Mouse (Mus musculus): ENCODE results near the gene Ccdc50. TPM values are rescaled to one million over a fixed set of nuclear protein-coding genes. Genes with fewer than 3 reads are reported as not detected.

Ccdc50 gene
- polyA plus RNA-seq, 1 experiment, result 126 TPM

- Histone ChIP-seq H3K4me1 (ENCODE audit: control insufficient read depth, insufficient read depth, low read length) (peaks cover 25% of the 10 kb centered on the region), H3K4me3 (ENCODE audit: insufficient read depth, low read length) (no peak overlapping the region), H3K27ac (ENCODE audit: insufficient read depth, low read depth, low read length) (peak overlapping the region; percentile 91)
- TF ChIP-seq POLR2A (IDR thresholded peaks at IDR 0.05; ENCODE audit: borderline replicate concordance, low read depth, low read length) (no peak), CTCF (IDR thresholded peaks at IDR 0.05; ENCODE audit: low read depth, low read length) (no peak)
Observed at GRCm38 (mm10) chr16:27375318-27375717, 13.4 kb upstream of the Ccdc50 start.

GRCm38 (mm10) chr16:27376556-27376955, 12.1 kb upstream of the Ccdc50 start:
- H3K4me3 ChIP-seq (ENCODE audit: insufficient read depth, low read length), result no peak overlapping the region
- H3K27ac ChIP-seq (ENCODE audit: insufficient read depth, low read depth, low read length), result no peak overlapping the region
- TF ChIP-seq POLR2A (IDR thresholded peaks at IDR 0.05; ENCODE audit: borderline replicate concordance, low read depth, low read length) (no peak), CTCF (IDR thresholded peaks at IDR 0.05; ENCODE audit: low read depth, low read length) (no peak)
- peaks cover 25% of the 10 kb centered on the region for H3K4me1 ChIP-seq (ENCODE audit: control insufficient read depth, insufficient read depth, low read length)

- TF ChIP-seq POLR2A (IDR thresholded peaks at IDR 0.05; ENCODE audit: borderline replicate concordance, low read depth, low read length) (no peak), CTCF (IDR thresholded peaks at IDR 0.05; ENCODE audit: low read depth, low read length) (no peak)
- no peak overlapping the region for H3K27ac ChIP-seq (ENCODE audit: insufficient read depth, low read depth, low read length)
- H3K4me3 ChIP-seq (ENCODE audit: insufficient read depth, low read length), result no peak overlapping the region
- H3K4me1 ChIP-seq (ENCODE audit: control insufficient read depth, insufficient read depth, low read length), result peaks cover 15% of the 10 kb centered on the region
Observed at GRCm38 (mm10) chr16:27382217-27382616, 6.5 kb upstream of the Ccdc50 start.

GRCm38 (mm10) chr16:27384893-27385603, 3.6 kb upstream of the Ccdc50 start:
- Histone ChIP-seq H3K4me1 (ENCODE audit: control insufficient read depth, insufficient read depth, low read length) (peaks cover 19% of the 10 kb centered on the region), H3K4me3 (ENCODE audit: insufficient read depth, low read length) (no peak overlapping the region), H3K27ac (ENCODE audit: insufficient read depth, low read depth, low read length) (peak overlapping the region; percentile 51)
- TF ChIP-seq POLR2A (IDR thresholded peaks at IDR 0.05; ENCODE audit: borderline replicate concordance, low read depth, low read length) (no peak), CTCF (IDR thresholded peaks at IDR 0.05; ENCODE audit: low read depth, low read length) (no peak)

GRCm38 (mm10) chr16:27385649-27386048, 3.0 kb upstream of the Ccdc50 start:
- H3K4me3 ChIP-seq (ENCODE audit: insufficient read depth, low read length), result no peak overlapping the region
- peaks cover 23% of the 10 kb centered on the region for H3K4me1 ChIP-seq (ENCODE audit: control insufficient read depth, insufficient read depth, low read length)
- TF ChIP-seq POLR2A (IDR thresholded peaks at IDR 0.05; ENCODE audit: borderline replicate concordance, low read depth, low read length) (no peak), CTCF (IDR thresholded peaks at IDR 0.05; ENCODE audit: low read depth, low read length) (no peak)
- H3K27ac ChIP-seq (ENCODE audit: insufficient read depth, low read depth, low read length), result peak overlapping the region; percentile 51

GRCm38 (mm10) chr16:27386850-27387407, 1.7 kb upstream of the Ccdc50 start:
- Histone ChIP-seq H3K4me1 (ENCODE audit: control insufficient read depth, insufficient read depth, low read length) (peaks cover 34% of the 10 kb centered on the region), H3K4me3 (ENCODE audit: insufficient read depth, low read length) (no peak overlapping the region), H3K27ac (ENCODE audit: insufficient read depth, low read depth, low read length) (peak overlapping the region; percentile 80)

GRCm38 (mm10) chr16:27387634-27388611, 746 bp upstream of the Ccdc50 start:
- Histone ChIP-seq H3K4me1 (ENCODE audit: control insufficient read depth, insufficient read depth, low read length) (peaks cover 37% of the 10 kb centered on the region), H3K4me3 (ENCODE audit: insufficient read depth, low read length) (peak overlapping the region; percentile 99), H3K27ac (ENCODE audit: insufficient read depth, low read depth, low read length) (peak overlapping the region; percentile 80)
- TF ChIP-seq CTCF (IDR thresholded peaks at IDR 0.05; ENCODE audit: low read depth, low read length), result no peak
- TF ChIP-seq POLR2A (IDR thresholded peaks at IDR 0.05; ENCODE audit: borderline replicate concordance, low read depth, low read length), result no peak

More at GRCm38 (mm10) chr16:27386850-27387407, 1.7 kb upstream of the Ccdc50 start:
- TF ChIP-seq POLR2A (IDR thresholded peaks at IDR 0.05; ENCODE audit: borderline replicate concordance, low read depth, low read length) (no peak), CTCF (IDR thresholded peaks at IDR 0.05; ENCODE audit: low read depth, low read length) (no peak)

- H3K4me1 ChIP-seq (ENCODE audit: control insufficient read depth, insufficient read depth, low read length), result peaks cover 40% of the 10 kb centered on the region
- TF ChIP-seq POLR2A (IDR thresholded peaks at IDR 0.05; ENCODE audit: borderline replicate concordance, low read depth, low read length), result no peak
- TF ChIP-seq CTCF (IDR thresholded peaks at IDR 0.05; ENCODE audit: low read depth, low read length), result no peak
- peak overlapping the region; percentile 80 for H3K27ac ChIP-seq (ENCODE audit: insufficient read depth, low read depth, low read length)
Observed at GRCm38 (mm10) chr16:27389534-27390282, 1.0 kb downstream of the Ccdc50 start.

GRCm38 (mm10) chr16:27390306-27390705, 1.6 kb downstream of the Ccdc50 start:
- H3K27ac ChIP-seq (ENCODE audit: insufficient read depth, low read depth, low read length), result peak overlapping the region; percentile 80; the same call in 1 of the 2 replicates
- peaks cover 41% of the 10 kb centered on the region for H3K4me1 ChIP-seq (ENCODE audit: control insufficient read depth, insufficient read depth, low read length)
- H3K4me3 ChIP-seq (ENCODE audit: insufficient read depth, low read length), result peak overlapping the region; percentile 99
- TF ChIP-seq POLR2A (IDR thresholded peaks at IDR 0.05; ENCODE audit: borderline replicate concordance, low read depth, low read length) (no peak), CTCF (IDR thresholded peaks at IDR 0.05; ENCODE audit: low read depth, low read length) (no peak)

More at GRCm38 (mm10) chr16:27389534-27390282, 1.0 kb downstream of the Ccdc50 start:
- H3K4me3 ChIP-seq (ENCODE audit: insufficient read depth, low read length), result peak overlapping the region; percentile 99
